Mouse (Mus musculus): ENCODE measurements at regions not wholly inside any gene's neighbourhood (a gene's known extent, or its start where the extent isn't known, plus 50 kb on each side); places are given as distances from the start of the nearest gene placed in this dataset.
"Not testable (repeated sequence)": the region's sequence is repeated elsewhere in the genome, so short reads cannot be mapped to it uniquely, and the experiment has no call there.

- no peak for TF ChIP-seq CTCF (conservative IDR thresholded peaks at IDR 0.05; ENCODE audit: insufficient read depth, insufficient read length, low read depth, low read length)
- no peak for TF ChIP-seq POLR2A (IDR thresholded peaks at IDR 0.05; ENCODE audit: low read depth, low read length)
- no peak for DNase-seq
- 75% methylated on average over 3 of the region's 3 CpGs for WGBS
- H3K36me3 ChIP-seq (ENCODE audit: control insufficient read depth, insufficient read depth, low read length): no peaks in the 10 kb centered on the region
- H3K27me3 ChIP-seq (replicated peaks; ENCODE audit: control insufficient read depth, insufficient read depth, low read length): no peaks in the 10 kb centered on the region
- no peak overlapping the region for H3K27ac ChIP-seq (ENCODE audit: insufficient read depth, low read depth, low read length)
- H3K4me3 ChIP-seq (ENCODE audit: insufficient read depth, low read depth, low read length): no peak overlapping the region
- no peaks in the 10 kb centered on the region for H3K4me1 ChIP-seq (ENCODE audit: control insufficient read depth, insufficient read depth, low read length)
Observed at GRCm38 (mm10) chr12:115527065-115527464, 520.5 kb upstream of the Zfp386 start.

DNA sequence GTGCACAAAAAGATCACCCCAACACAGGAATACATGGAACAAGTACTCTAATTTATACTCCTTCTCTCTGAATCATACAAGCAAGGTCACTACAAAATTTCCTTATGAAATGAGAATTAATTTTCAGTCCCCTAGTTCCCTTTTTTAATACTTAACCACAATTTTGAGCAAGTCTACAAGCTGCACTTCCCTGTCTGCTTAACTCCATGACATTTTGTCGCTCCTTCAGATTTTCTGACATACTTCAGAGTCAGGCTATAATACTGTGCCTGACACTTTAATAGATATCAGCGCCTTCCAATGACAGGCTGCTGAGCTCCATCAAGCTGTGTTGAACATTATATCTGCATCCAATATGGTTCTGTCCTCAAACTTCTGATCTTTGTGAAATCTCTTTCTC lies 505.0 kb upstream of the Zfp386 start:
- WGBS: 64% methylated on average over 2 of the region's 2 CpGs
- H3K4me1 ChIP-seq (ENCODE audit: control insufficient read depth, insufficient read depth, low read length): no peaks in the 10 kb centered on the region
- H3K36me3 ChIP-seq (ENCODE audit: control insufficient read depth, insufficient read depth, low read length): no peaks in the 10 kb centered on the region
- H3K27ac ChIP-seq (ENCODE audit: insufficient read depth, low read depth, low read length): no peak overlapping the region
- no peaks in the 10 kb centered on the region for H3K27me3 ChIP-seq (replicated peaks; ENCODE audit: control insufficient read depth, insufficient read depth, low read length)
- TF ChIP-seq CTCF (conservative IDR thresholded peaks at IDR 0.05; ENCODE audit: insufficient read depth, insufficient read length, low read depth, low read length) (no peak), POLR2A (IDR thresholded peaks at IDR 0.05; ENCODE audit: low read depth, low read length) (no peak)
- DNase-seq: no peak
- H3K4me3 ChIP-seq (ENCODE audit: insufficient read depth, low read depth, low read length): no peak overlapping the region

DNA sequence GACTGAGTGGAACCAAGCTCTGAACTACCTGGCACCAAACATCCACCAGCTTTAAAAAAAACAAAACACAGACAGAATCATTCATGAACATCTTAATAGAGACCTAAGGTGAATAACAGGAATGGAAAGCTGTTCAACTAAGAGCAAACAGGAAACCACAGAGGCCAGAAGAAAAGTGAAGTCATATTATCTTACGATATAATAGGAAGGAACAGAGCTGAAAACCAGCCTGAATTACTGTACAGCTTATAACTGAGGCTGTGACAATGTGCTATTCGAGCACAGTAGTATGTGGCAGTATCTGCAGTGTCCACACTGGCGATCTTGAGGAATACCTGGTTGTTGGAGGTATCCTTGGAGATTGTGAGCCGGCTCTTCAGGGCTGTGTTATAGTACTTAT lies 480.6 kb upstream of the Zfp386 start:
- 72% methylated on average over 4 of the region's 4 CpGs for WGBS
- DNase-seq; H3K27ac ChIP-seq (ENCODE audit: insufficient read depth, low read depth, low read length); H3K36me3 ChIP-seq (ENCODE audit: control insufficient read depth, insufficient read depth, low read length); H3K27me3 ChIP-seq (replicated peaks; ENCODE audit: control insufficient read depth, insufficient read depth, low read length); H3K4me1 ChIP-seq (ENCODE audit: control insufficient read depth, insufficient read depth, low read length); H3K4me3 ChIP-seq (ENCODE audit: insufficient read depth, low read depth, low read length): not testable (repeated sequence)

GRCm38 (mm10) chr12:115592985-115593384 lies 454.5 kb upstream of the Zfp386 start:
- H3K4me3 ChIP-seq (ENCODE audit: insufficient read depth, low read depth, low read length); DNase-seq: not testable (repeated sequence)
- WGBS: 88% methylated on average over 4 of the region's 4 CpGs

GRCm38 (mm10) chr12:115603763-115604162 lies 443.8 kb upstream of the Zfp386 start:
- WGBS: 82% methylated on average over 2 of the region's 2 CpGs
- no peak overlapping the region for H3K27ac ChIP-seq (ENCODE audit: insufficient read depth, low read depth, low read length)
- TF ChIP-seq POLR2A (IDR thresholded peaks at IDR 0.05; ENCODE audit: low read depth, low read length) (no peak), CTCF (conservative IDR thresholded peaks at IDR 0.05; ENCODE audit: insufficient read depth, insufficient read length, low read depth, low read length) (no peak)
- no peak for DNase-seq
- no peak overlapping the region for H3K4me3 ChIP-seq (ENCODE audit: insufficient read depth, low read depth, low read length)
- H3K4me1 ChIP-seq (ENCODE audit: control insufficient read depth, insufficient read depth, low read length): no peaks in the 10 kb centered on the region
- no peaks in the 10 kb centered on the region for H3K36me3 ChIP-seq (ENCODE audit: control insufficient read depth, insufficient read depth, low read length)
- H3K27me3 ChIP-seq (replicated peaks; ENCODE audit: control insufficient read depth, insufficient read depth, low read length): no peaks in the 10 kb centered on the region

More at GRCm38 (mm10) chr12:115592985-115593384, 454.5 kb upstream of the Zfp386 start:
- H3K27ac ChIP-seq (ENCODE audit: insufficient read depth, low read depth, low read length); H3K4me1 ChIP-seq (ENCODE audit: control insufficient read depth, insufficient read depth, low read length); H3K36me3 ChIP-seq (ENCODE audit: control insufficient read depth, insufficient read depth, low read length); H3K27me3 ChIP-seq (replicated peaks; ENCODE audit: control insufficient read depth, insufficient read depth, low read length): not testable (repeated sequence)

DNA sequence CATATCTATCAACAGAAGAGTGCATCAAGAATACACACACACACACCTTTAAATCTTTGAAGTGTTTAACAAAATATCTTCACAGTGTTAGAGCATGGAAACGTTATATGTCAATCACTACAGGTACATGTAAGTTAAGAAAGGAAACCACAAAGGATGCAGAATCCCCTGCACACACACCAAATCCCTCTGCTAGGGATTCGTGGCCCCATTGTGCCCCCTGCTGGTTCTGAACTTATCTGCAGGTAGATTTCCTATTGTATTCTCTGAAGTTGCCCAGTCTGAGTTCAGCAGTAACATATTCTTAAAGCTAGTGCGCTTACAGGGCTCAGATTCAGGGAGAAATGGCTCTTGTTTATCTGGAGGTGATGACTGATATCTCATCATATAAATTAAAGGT lies 442.6 kb upstream of the Zfp386 start:
- Histone ChIP-seq H3K4me3 (ENCODE audit: insufficient read depth, low read depth, low read length) (no peak overlapping the region), H3K4me1 (ENCODE audit: control insufficient read depth, insufficient read depth, low read length) (no peaks in the 10 kb centered on the region), H3K27ac (ENCODE audit: insufficient read depth, low read depth, low read length) (no peak overlapping the region), H3K27me3 (replicated peaks; ENCODE audit: control insufficient read depth, insufficient read depth, low read length) (no peaks in the 10 kb centered on the region), H3K36me3 (ENCODE audit: control insufficient read depth, insufficient read depth, low read length) (no peaks in the 10 kb centered on the region)
- no peak for DNase-seq
- no peak for TF ChIP-seq POLR2A (IDR thresholded peaks at IDR 0.05; ENCODE audit: low read depth, low read length)
- no peak for TF ChIP-seq CTCF (conservative IDR thresholded peaks at IDR 0.05; ENCODE audit: insufficient read depth, insufficient read length, low read depth, low read length)
- WGBS: 52% methylated on average over 3 of the region's 3 CpGs

DNA sequence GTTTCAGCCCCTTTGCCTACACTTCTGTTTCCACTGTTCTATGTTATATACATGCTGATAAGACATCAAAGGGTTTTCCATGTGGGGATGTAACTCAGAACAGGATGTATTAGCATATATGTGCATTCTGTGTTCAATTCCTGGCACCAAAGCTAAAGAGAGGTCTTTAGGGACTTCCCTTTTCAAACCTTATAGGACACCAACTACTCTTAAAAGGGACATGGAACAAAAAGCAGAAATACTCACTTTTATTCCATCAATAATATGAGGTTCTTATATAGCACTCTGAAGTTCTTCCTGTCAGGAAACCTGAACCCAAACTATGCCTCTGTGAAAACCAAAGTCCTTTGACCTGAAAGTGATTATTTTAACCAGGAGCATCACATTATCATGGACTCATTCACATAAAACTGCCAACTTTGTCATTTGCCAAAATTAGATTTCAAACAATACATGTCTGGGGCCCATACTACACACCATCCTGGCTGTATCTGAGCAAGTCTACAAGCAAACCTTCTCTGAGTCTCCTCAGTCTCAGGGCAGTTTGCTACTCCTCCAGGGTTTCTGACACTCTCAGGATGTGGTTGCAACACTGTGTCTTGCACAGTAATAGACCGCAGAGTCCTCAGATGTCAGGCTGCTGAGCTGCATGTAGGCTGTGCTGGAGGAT lies 424.8 kb upstream of the Zfp386 start:
- not testable (repeated sequence) for H3K27me3 ChIP-seq (replicated peaks; ENCODE audit: control insufficient read depth, insufficient read depth, low read length); H3K36me3 ChIP-seq (ENCODE audit: control insufficient read depth, insufficient read depth, low read length); H3K4me1 ChIP-seq (ENCODE audit: control insufficient read depth, insufficient read depth, low read length); H3K4me3 ChIP-seq (ENCODE audit: insufficient read depth, low read depth, low read length); DNase-seq; H3K27ac ChIP-seq (ENCODE audit: insufficient read depth, low read depth, low read length)
- WGBS: 95% methylated on average over 1 of the region's 1 CpGs

- H3K27ac ChIP-seq (ENCODE audit: insufficient read depth, low read depth, low read length): no peak overlapping the region
- no peaks in the 10 kb centered on the region for H3K36me3 ChIP-seq (ENCODE audit: control insufficient read depth, insufficient read depth, low read length)
- 73% methylated on average over 3 of the region's 3 CpGs for WGBS
- H3K4me1 ChIP-seq (ENCODE audit: control insufficient read depth, insufficient read depth, low read length): no peaks in the 10 kb centered on the region
- H3K27me3 ChIP-seq (replicated peaks; ENCODE audit: control insufficient read depth, insufficient read depth, low read length): no peaks in the 10 kb centered on the region
- DNase-seq: no peak
- no peak for TF ChIP-seq CTCF (conservative IDR thresholded peaks at IDR 0.05; ENCODE audit: insufficient read depth, insufficient read length, low read depth, low read length)
- no peak overlapping the region for H3K4me3 ChIP-seq (ENCODE audit: insufficient read depth, low read depth, low read length)
Observed at GRCm38 (mm10) chr12:115624221-115624620, 423.3 kb upstream of the Zfp386 start.

All from kidney, adult 2 months (tissue).